Mouse (Mus musculus): ENCODE measurements around the gene Oprd1.
A peak's percentile ranks its signal among the peaks of the same experiment; 100 is the strongest.

The Oprd1 gene

DNA sequence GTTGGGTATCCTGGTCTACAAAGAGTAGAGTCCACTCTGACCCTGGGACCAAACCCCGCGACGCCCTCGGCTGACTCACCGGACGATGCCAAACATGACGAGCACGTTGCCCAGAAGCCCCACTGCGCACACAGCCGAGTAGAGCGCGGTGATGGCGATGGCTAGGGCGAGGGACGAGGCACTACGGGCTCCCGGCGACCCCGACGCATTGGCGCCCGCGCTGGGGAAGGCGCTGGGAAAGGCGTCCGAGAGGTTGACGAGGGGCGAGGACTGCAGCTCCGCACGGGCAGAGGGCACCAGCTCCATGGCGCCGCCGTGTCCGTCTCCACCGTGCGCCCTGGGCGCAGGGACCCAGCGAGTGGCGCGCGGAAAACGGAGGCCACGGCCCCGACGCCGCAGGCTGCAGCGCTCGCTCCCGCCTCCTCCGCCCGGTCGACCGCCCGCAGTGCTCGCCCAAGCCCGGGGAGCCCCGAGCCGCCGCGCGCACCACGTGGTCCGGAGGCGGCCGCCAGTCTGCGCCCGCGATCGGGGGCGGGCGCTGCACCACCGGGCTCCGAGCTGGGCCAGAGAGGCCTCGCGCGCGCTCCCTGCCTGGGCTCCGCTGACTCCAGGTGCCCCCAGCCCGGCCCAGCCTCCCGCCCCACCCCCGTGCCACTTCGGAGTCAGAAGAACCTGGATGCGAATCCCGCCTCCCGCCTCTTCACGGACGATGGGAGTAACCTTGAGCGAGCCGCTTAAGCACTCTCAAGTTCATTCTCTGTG is at the start of gene Oprd1:
TSS of gene Oprd1 (minus strand) at position 407 of the 762 bp plus-strand sequence.
- DNase-seq = no peak

DNA sequence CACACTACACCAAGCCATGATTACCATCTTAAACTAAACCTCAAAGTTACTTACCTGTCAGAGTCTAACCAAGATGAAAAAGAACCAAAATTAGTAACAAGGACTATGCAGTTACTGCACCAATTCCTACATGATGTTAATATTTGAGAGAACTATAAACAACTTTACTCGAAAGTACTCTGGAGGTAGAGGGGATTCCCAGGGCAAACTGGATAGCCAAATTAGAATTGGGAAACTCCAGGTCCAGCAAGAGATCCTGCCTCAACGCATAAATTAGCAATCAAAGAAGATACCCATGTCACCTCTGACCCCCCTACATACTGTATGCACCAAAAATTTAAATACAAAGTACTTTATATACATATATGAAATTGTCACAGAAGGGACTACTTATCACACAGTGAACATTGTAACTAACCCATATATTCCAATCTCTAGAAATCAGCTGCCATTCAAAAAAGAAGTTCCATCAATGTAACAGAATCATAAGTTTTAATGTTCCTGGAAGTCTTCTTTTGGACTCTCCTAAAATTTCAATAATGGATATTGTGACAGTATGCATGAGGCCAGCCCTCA is 43.6 kb upstream of the Oprd1 start:
- DNase-seq = no peak

DNA sequence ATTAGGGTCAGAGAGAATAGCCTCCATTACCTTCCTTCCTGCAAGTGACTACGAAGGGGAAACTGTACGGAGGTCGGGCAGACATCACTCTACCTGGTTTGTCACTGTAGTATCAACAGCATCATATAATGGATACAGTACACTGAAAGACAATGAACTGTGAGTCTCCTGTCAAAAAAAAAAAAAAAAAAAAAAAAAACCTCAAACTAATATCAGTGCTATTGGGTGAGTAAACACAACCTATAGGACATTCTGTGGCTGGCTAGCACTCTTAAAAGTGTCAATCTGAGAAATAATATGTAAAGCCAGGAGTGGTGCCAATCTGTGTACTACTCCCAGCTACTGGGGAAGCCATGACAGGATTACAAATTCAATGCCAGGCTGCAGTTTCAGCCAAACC is 38.9 kb upstream of the Oprd1 start:
- no peak for DNase-seq

DNA sequence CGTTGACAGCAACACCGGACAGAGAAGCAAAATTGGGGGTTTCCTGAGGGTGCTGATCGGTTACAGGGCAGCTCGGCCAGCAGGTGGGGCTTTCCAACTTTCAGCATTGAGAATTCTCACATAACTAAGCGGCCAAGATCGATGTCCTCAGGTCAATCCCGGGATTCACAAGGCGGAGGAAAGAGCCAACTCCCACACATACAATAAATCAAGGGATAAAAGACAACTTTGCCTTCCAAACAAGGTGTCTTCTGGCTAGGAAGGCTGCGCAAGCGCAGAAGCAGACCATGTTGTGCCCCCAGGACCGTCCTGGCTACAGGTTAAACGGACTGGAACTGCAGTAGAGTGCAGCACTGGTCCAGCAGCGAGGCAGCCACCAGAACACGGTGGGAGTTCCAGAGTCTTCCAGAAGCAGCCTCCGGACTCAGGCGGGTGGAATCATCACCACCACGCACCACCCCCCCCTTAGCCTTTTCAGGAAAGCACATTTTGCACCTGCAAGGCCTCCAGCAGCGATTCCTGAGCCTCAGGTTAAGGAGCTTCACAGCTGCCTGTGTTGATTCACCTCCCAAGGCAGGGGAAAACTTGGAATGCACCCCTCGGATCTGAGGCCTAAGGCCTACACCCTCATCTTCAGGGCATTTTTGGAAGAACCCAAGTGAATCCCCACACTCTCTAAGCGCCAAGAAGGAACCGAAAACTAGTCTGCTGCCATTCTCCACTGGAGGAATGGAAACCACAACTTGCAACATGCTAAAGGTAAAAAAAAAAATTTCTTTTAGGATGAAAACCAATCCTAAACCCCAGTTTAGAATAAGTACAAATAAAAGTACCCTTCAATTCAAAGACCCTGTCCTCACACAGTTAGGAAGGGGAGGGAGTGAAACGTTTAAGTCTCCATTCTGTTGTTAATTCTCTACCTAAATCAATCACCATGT is 37.7 kb upstream of the Oprd1 start:
- DNase-seq = no peak

DNA sequence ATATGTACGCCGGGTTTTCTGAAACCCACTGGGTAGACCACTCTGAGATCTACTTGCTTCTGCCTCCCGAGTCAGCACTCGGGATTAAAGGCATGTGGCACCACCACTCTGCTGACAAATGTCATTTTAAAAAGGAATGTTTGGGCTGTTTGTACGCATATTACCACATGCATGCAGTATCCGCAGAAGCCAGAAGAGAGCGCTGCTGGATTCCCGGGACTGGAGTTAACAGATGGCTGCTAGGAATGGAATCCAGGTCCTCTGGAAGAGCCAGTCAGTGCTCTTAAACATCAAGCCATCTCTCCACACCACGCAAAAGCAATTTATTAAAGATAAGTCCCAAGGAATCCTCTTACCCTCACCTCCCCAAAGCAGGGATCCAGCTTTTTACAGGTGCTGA is 36.4 kb upstream of the Oprd1 start:
- DNase-seq = peak; percentile 36

DNA sequence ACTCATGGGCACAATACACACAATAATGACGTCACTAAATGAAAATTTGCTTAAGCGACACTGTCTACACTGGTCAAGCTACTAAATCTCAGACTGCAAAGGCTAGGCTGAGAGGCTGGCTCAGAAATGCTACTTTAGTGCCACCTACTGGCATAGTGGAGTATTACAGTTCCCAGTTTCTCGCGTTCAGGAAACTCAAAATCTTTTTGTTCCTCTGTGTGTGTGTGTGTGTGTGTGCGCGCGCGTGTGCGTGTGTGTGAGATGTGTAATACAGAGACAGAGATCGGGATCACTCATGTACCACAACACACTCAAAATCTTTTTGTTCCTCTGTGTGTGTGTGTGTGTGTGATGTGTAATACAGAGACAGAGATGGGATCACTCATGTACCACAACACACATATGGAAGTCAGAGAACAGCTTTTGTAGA is 34.4 kb upstream of the Oprd1 start:
- peak; percentile 66 for DNase-seq

DNA sequence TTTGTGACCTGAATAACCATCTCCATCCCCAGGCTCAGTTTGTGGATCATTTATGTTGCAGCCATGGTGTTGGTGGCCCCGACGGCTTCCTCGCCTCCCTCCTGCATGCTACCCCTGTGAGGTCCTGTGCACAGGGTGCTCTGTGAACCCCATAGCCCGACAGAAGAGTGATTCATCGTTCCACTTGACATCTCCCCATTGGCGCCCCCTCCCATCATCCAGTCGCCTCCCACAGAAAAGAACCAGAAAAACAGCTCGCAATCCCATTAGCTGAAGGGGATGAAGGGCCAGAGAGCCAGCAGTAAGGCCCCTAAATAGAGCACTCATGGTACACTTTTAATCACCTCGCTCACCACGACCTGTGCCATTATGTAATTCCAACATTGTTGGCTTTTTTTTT is 32.2 kb upstream of the Oprd1 start:
- no peak for DNase-seq

DNA sequence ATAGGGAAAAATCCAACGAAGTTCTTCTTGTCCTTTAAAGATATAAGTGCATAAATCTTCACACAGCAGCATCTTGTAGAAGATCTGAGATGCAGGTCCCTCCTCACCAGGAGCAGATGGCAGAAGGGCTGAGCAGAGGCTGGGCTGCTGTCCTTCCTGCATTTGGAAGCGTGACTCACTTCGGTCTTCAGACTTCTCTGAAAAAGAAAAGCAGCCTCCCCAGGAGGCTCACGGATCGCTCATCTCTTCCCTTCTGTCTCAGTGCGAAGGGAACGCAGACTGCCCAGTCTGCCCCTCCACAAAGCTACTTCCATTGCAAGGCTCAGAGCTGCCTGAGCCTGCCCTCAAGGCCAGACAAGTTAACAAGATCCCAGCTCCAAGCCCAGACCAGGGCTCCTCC is 26.6 kb upstream of the Oprd1 start:
- DNase-seq = no peak

DNA sequence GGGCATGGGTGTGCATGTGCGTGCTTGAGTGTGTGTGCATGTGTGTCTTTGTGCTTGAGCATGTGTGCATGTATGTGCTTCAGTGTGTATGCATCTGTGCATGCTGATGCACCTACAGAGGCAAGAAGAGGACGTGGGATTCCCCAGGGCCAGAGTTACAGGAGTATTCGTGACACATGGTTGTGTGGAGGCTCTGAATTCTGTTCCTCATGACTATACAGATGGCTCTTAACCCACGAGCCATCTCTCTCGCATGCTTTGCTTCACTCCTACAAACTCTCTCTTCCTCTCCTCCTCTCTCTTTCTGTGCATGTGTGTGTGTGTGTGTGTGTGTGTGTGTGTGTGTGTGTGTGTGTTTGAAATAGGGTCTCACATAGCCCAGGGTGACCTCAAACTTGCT is 25.5 kb upstream of the Oprd1 start:
- no peak for DNase-seq

DNA sequence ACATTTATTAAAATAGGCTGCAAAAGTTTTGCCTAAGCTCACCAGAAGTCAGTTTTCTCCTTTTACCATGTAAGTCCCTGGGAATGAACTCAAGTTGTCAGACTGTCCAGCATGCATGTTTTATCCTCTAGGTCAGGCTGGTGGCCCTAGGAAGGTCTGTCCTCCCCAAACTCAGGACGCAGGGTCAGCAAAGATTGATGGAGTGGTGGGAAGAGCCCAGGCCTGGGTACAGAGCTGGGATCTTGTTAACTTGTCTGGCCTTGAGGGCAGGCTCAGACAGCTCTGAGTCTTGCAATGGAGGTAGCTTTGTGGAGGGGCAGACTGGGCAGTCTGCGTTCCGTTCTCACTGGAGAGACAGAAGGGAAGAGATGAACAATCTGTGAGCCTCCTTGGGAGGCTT is 25.0 kb upstream of the Oprd1 start:
- no peak for DNase-seq

DNA sequence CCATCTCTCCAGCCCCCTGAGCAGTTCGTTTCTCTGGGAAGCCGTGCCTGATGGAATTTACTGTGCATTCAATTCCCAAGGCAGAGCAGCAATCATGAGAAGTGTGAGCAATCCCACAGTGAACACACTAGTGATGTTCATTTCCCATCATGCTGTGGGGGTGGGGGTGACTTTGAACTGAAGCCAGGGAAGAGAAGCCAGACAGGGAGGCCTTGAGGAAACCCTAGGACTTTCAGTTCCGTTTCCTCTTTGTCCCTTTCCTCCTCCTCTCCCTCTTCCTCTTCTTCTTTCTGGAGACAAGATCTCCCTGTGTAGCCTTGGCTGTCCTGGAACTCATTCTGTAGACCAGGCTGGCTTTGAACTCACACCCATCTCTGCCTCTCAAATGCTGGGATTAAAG is 23.1 kb upstream of the Oprd1 start:
- no peak for DNase-seq

DNA sequence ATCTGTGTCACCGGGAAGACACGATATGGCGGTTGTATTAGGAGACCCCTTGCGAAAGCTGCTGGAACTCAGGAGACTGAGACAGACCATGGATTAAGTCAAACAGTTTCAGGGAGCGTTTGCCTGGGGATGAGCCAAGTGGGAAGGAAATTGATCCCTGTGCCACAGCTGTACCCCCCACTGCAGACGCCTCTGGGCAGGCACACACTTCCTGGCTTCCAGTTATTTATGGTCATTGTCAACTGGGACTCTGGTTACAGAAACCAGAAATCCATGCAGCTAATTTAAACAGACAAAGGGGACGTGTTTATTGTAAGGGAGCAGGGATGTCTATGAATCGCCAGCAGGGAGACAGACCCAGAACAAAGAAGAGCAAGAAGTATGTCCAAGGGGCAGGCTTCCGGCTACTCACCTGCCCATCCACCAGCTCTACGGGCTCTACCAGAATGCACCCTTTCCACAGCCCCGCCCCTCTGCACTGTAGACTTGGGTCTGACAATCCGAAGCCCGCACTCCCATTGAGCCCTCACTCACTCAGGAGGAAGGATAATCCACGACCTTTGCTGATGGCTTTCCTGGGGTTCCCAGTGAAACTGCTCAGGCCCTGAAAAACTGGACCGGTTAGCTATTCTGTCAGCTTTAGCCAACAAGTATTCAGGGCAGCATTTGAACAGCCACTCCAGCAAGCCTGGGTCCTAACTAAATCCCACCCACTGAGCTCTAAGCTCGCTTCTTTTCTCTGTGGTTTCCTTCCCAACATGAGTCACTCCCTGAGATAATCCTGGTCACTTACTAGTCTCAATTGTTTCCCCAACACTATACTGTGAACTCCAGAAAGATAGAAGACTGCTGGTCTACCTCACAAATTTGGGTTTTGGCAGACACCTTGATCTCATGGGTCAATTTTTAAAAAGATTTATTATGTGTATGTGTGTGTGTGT is 22.3 kb upstream of the Oprd1 start:
- DNase-seq = no peak

DNA sequence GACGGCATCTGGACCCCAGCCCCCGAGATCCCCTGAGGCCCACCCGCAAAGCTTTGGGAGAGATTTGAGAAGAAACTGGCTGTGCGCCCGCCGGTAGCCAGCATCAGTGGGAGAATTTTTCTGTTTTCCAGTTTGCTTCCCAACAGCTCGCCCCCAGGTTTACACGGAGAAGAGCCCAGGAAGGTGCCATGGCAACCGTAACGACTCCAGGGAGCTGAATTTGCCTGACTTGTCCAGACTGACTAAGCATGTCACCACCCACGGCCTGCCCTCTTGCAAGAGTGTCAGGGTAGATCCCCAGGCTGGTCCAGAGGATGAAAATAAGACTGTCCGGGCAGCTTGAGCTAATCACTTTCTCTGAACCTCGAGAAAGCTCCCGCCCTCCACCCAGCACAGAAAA is 21.4 kb upstream of the Oprd1 start:
- no peak for DNase-seq

DNA sequence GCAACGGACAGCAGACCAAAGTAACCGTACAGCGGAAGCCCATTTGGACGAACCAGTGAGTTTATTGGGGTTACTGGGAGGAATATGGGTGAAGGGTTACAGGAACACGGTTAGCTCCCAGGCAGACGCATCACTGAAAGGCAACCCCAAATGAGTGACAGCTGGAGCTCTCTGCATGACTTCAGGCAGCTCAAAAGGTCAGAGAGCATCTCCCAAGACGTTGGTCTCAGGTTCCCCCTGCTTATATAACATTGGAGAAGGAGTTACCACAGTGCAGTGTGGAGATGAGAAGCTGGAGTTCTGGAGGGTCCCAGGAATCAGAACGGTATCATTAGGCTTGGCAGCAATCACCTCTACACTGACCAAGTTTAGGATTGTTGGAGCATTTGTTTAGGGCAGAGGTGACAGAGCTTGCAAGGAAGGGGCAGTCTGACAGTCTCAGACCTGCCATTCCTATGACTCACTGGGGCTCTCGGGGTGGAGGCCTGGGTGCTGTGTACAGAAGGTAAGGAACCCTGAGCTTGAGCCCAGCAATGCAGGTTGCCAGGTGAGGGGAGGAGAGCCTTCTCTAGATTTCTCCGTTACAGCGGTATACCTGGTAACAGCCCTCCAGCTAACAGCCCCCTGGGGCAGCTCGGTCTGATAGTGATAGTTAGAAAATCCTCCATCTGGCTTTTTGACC is 12.8 kb upstream of the Oprd1 start:
- DNase-seq = no peak

DNA sequence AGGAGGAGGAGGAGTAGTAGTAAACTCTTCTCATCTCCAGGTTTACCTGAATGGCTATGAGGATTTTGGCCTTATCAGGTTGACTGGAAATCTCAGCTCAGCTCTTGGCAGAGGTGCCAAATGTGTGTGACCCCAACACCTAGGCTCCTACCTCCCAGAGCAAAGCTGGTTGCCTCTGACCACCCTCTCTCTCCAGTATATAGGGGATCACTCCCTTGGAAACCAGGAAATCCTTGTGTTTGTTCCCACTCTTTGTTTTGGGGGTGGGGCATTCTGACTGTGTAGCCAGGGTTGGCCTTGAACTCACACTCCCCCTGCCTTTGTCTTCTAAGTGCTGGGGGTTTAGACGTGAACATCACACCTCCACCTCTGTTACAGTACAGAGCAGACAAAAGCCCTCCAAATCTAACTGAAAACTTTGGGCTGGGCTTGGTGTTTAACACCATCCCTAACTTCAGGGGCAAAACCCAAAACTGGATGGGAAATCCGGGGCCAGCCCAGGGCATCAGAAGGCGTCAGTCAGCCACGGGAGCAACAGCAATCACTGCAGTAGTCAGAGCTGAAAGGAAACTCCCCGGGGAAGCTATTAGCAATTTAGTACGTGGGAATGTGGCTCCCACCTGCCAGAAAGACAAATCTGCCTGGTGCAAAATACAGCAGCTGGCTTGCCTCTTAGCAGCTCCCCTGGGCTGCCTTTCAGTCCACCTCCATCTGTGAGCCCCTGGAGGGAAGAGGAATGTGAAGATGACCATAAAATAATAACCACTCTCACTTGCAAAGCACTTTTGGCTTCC is 10.8 kb upstream of the Oprd1 start:
- DNase-seq = no peak

DNA sequence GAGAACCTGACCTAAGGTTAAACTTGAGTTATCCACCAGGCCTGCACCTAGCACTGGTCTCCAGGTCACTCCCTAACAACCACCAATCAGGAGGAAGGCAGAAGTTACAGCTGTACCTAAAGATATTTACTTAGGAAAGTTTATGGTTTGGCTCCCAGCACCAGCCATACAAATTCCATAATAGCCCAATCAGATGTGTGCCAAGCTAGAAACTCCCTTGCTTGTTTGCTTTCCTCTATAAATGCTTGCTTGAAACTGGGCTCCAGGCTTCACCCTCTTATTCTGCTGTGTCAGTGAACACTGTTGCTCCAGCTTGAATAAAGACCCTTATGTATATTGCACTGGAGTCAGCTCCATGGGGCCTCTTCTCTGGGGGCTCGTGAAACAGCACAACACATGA is 7.4 kb upstream of the Oprd1 start:
- no peak for DNase-seq

DNA sequence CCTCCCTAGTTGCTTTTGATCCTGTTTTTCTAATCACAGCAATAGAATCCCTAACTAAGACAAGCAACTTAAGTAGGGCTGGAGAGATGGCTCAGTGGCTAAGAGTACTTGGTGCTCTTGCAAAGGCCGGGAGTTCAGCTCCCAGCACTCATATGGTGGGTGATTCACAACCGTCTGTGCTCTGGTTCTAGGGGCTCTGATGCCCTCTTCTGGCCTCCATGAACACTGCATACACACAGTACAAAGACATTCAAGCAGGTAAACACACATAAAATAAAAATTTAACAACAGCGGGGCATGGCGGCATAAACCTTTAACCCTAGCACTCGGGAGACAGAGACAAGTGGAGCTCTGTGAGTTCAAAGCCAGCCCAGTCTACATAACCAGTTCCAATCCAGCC is 1.9 kb upstream of the Oprd1 start:
- no peak for DNase-seq

DNA sequence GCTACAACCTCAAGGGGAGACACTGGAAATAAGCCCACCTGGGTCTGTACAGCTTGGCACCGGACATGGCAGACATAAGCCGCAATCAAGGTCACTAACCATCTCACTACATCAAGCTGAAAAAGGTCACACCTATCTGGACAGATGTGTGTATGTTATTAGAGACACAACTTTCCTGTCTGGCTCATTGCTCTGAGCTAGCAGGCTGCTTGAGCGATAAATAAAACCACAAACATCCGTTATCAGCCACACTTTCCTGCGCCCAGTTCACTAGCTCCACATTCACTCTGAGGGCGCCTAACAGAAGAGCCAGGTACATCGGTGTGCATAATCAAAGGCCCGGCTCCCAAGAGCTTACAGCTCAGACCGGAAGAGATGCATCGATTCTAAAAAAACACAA is 806 bp upstream of the Oprd1 start:
- no peak for DNase-seq

DNA sequence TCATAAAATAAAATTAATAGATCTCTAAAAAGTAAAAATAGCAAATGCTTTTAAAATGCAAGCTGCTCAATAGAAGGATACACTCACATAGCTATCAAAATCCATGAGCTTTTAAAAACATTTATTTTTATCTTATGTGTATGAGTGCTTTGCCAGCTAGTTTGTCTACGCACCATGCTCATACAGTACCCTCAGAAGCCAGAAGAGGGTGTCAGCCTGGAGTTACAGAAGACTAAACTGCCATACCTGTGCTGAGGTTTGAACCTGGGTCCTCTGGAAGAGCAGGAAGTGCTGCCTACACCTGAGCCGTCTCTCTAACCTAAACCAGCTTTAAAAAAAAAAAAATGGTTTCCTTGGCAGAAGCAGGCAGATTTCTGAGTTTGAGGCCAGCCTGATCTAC is 5.6 kb downstream of the Oprd1 start:
- no peak for DNase-seq

DNA sequence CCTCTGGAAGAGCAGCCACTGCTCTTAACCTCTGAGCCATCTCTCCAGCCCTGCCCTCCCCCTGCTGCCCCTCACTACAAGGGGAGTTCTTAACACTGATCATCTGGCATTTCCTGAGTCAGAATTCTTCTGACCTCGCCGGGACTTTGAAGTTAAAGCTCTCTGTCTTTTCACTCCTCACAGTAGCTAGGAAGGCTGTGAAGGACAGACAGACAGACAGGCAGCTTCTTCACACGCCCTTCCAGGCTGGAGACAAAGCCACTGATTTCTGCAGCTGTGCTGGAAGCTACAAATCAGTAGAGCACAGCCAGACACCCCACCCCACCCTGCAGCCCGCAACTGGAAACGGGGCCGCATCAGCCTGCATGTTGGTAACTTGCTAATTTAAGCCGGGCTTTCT is 7.3 kb downstream of the Oprd1 start:
- DNase-seq = no peak

DNA sequence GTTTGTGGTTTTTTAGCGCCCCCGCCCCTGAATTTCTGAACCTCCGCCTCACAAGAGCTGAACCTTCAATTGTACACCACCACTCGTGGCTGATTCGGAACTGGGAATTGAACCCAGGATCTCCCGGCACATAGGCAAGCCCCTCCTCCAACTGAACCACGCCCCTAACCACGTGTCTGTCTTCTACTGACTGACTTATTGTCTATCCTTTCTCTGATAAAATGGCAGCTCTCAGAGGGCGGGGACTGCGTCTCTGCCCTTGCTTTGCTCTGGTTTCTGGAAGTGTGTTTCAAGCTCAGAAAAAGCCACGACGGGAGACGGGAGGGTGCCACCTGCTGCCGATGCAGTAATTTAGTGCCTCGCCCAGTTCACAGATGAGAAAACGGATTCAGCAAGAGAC is 10.4 kb downstream of the Oprd1 start:
- DNase-seq = peak; percentile 8
